Mouse (Mus musculus) C2C12 (cell line): ENCODE data around the gene Socs1. TPM values are rescaled to one million over a fixed set of nuclear protein-coding genes. Genes with fewer than 3 reads are reported as not detected.

Source experiments
- H3K27me3 ChIP-seq: one replicate; pipeline ENCODE4 v1.6.1; 2011; ENCODE audit not compliant: control insufficient read depth, insufficient read depth, insufficient read length
- H3K36me3 ChIP-seq: one replicate; pipeline ENCODE4 v1.6.1; 2011; ENCODE audit not compliant: control insufficient read depth, insufficient read depth
- H3K4me3 ChIP-seq: one replicate; pipeline ENCODE4 v1.5.1; 2011; ENCODE audit warnings: mild to moderate bottlenecking, control low read depth; ENCODE audit not compliant: poor library complexity, insufficient read depth, severe bottlenecking
- H3K79me2 ChIP-seq: one replicate; pipeline ENCODE4 v1.6.1; 2011; ENCODE audit not compliant: control insufficient read depth, insufficient read depth
- H3K79me3 ChIP-seq: one replicate; pipeline ENCODE4 v1.6.1; 2011; ENCODE audit warnings: low read depth, control low read depth
- H3ac ChIP-seq: one replicate; pipeline ENCODE3; 2011; ENCODE audit warnings: low read depth; ENCODE audit not compliant: control insufficient read depth, insufficient read length
- CEBPB ChIP-seq: IDR thresholded peaks from one replicate; pipeline ENCODE4 v1.6.1; 2011; ENCODE audit warnings: low read depth, mild to moderate bottlenecking, control low read depth, moderate library complexity
- CTCF ChIP-seq: IDR thresholded peaks from one replicate; pipeline ENCODE4 v1.5.1; 2011; ENCODE audit not compliant: control insufficient read depth, insufficient read depth, insufficient read length
- FOSL1 ChIP-seq: IDR thresholded peaks from one replicate; pipeline ENCODE4 v1.8.0; 2011; ENCODE audit warnings: mild to moderate bottlenecking, low read length; ENCODE audit not compliant: poor library complexity, insufficient read depth, severe bottlenecking
- MAX ChIP-seq: IDR thresholded peaks from one replicate; pipeline ENCODE4 v1.6.1; 2011; ENCODE audit warnings: mild to moderate bottlenecking, control low read depth
- MYOD1 ChIP-seq: IDR thresholded peaks from one replicate; pipeline ENCODE4 v1.6.1; 2011; ENCODE audit warnings: low read depth; ENCODE audit not compliant: control insufficient read depth, insufficient read length
- MYOG ChIP-seq: IDR thresholded peaks from one replicate; pipeline ENCODE4 v1.6.1; 2011; ENCODE audit not compliant: control insufficient read depth, insufficient read length; ENCODE audit errors: extremely low read depth
- USF1 ChIP-seq: IDR thresholded peaks from one replicate; pipeline ENCODE4 v1.6.1; 2011; ENCODE audit warnings: low read depth, mild to moderate bottlenecking, control low read depth, moderate library complexity
- polyA plus RNA-seq: library from polyadenylated mRNA; unstranded; fragments of >200 nt; fragmentation: generic; extraction: Trizol; gene quantifications from one replicate; pipeline ENCODE4 v1.2.1, GENCODE M21; 2012; ENCODE audit warnings: missing spikeins

Gene Socs1
- polyA plus RNA-seq, 1 experiment = 4.6 TPM

DNA sequence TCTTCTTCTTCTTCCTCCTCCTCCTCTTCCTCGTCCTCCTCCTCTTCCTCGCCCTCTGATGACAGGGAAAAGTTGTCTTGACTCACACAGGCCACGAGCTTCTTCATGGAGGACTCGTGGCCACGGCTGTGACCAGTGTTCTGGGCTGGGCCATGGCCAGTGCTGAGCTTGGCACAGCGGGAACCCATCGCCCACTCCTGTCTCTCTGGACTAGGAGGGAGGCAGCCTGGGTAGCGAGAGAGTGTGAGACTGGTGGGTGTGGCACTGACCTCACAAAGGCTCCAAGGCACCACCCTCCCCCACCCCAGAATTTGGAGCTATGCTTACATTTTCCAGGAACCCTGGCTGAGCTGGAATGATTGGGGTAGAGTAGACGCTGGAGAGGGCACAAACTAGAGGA, 5.4 kb upstream of the Socs1 start, which contains the start of gene Prm3:
Prm3 (minus strand) TSS at position 213 of the 400 bp plus-strand sequence.
- no peak within 1 kb of the TSS for H3ac ChIP-seq
- H3K36me3 ChIP-seq = no peaks in the 10 kb centered on the region
- H3K4me3 ChIP-seq = no peak within 1 kb of the TSS
- no peaks in the 10 kb centered on the region for H3K79me2 ChIP-seq
- no peaks in the 10 kb centered on the region for H3K27me3 ChIP-seq
- no peaks in the 10 kb centered on the region for H3K79me3 ChIP-seq
- TF ChIP-seq USF1 (no peak), CTCF (no peak), FOSL1 (no peak), MYOD1 (no peak)

DNA sequence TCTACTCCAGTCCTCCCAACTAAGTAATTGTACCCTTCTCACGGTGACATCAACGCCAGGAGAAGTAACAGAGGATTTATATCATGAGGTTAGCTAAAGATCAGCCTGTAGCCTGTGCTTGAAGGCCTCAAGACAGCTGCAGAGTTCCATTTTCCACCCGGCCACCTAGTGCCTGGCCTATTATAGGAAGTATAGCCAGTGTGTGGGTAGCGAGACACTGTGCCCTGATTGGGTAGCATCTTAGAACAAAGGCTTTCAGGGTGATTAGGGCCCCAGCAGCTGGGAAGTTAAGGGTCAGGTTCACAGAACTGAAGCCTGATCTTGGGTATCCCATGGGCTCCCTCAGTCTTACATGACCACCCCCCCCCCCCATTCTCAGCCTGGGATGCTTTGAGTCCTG, 3.5 kb upstream of the Socs1 start:
- Histone ChIP-seq H3K79me2 (peaks cover 9% of the 10 kb centered on the region), H3K36me3 (no peaks in the 10 kb centered on the region), H3ac (no peak overlapping the region), H3K27me3 (no peaks in the 10 kb centered on the region), H3K79me3 (peaks cover 5% of the 10 kb centered on the region), H3K4me3 (no peak overlapping the region)
- TF ChIP-seq USF1 (no peak), CTCF (no peak), CEBPB (no peak), FOSL1 (no peak), MAX (no peak), MYOD1 (no peak), MYOG (no peak)

DNA sequence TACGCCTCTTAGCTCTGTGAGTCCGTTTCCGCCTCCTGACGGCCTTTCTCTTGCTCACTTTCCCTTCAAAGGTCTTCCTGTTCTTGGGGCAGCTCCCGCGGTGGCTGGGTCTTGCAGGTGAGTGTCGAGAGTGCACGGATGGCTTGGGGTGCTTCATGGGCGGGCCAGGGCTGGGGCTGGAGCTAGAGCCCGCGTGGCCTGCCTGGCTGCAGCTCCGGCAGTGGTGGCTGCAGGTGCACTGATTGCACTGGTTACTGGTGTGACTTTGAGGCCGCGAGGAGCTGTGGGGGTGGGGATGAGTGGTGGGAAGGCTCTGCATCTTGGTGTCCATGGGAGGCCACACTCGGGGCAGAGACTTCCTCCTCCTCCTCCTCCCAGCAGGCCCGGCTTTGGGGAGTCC, 2.9 kb upstream of the Socs1 start, which contains the start of gene Tnp2:
Tnp2 (minus strand) TSS at position 390 of the 400 bp plus-strand sequence.
- TF ChIP-seq CEBPB (no peak), USF1 (no peak), MYOD1 (no peak), MYOG (no peak), CTCF (no peak), MAX (no peak), FOSL1 (no peak)
- no peaks in the 10 kb centered on the region for H3K36me3 ChIP-seq
- no peaks in the 10 kb centered on the region for H3K27me3 ChIP-seq
- peaks cover 10% of the 10 kb centered on the region for H3K79me3 ChIP-seq
- no peak within 1 kb of the TSS for H3K4me3 ChIP-seq
- no peak within 1 kb of the TSS for H3ac ChIP-seq
- H3K79me2 ChIP-seq = peaks cover 15% of the 10 kb centered on the region

DNA sequence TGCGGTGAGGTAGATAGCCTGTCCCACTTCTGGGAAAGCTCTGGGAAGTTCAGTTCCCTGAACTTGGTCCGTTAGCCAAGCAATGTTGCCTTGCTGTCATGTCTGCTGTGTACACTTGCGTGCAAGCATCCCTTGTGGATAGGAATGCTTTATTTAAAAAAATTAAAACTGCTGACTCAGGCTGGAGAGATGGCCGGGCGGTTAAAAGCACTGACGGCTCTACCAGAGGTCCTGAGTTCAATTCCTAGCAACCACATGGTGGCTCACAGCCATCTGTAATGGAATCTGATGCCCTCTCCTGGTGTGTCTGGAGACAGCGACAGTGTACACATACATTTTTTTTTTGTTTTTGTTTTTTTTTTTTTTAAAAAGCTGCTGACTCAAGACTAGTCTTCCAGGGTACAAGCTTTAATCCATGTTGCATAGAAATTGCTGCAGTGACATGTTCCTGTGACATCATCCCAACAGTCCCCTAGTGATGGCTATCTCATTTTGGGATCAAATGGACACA, 2.3 kb upstream of the Socs1 start:
- H3K79me2 ChIP-seq = peaks cover 22% of the 10 kb centered on the region
- H3K79me3 ChIP-seq = peaks cover 13% of the 10 kb centered on the region
- no peaks in the 10 kb centered on the region for H3K36me3 ChIP-seq
- H3K4me3 ChIP-seq = no peak overlapping the region
- TF ChIP-seq CTCF (no peak), MAX (no peak), USF1 (no peak), MYOG (no peak), MYOD1 (no peak), CEBPB (no peak), FOSL1 (no peak)
- no peak overlapping the region for H3ac ChIP-seq
- no peaks in the 10 kb centered on the region for H3K27me3 ChIP-seq

DNA sequence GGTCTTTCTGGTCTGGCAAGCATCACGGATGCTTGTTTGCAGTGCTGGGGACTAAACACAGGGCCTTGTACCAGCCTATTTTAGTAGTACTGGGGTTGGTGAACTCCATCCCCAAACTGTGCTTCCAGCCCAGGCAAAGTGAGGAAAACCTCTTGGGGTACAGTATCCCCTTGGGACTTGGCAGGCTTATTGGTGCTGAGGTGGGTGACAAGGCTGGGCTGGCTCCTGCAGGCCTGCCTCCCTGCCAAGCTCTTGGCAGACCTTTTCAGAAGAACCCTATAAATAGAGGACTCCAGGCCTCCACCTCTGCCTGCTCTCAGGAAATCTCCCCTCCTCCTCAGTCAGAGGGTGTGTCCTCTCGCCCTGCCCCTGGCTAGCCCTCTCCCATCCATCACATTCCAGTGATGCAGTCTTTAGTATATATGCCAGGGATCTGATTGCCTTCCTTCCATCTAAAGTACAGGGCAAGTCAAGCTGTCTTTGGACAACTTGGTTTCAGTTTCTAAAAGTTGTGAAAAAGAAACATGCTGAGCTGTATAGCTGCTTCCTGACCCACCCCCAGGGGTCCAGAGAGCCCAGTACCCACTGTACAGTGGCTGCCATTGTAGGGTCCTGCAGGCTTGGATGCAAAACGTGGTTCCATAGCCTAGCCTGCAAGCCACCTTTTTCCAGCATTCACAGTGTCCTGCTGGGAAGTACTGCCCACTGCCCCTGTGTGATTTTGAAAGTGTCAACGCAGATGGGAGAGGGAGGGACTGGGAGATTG, 1.6 kb upstream of the Socs1 start:
- no peaks in the 10 kb centered on the region for H3K36me3 ChIP-seq
- H3K79me2 ChIP-seq = peaks cover 25% of the 10 kb centered on the region
- no peak overlapping the region for H3K4me3 ChIP-seq
- peaks cover 13% of the 10 kb centered on the region for H3K79me3 ChIP-seq
- H3ac ChIP-seq = no peak overlapping the region
- TF ChIP-seq MYOD1 (no peak), MAX (no peak), CEBPB (no peak), FOSL1 (no peak), USF1 (no peak), CTCF (no peak), MYOG (no peak)
- no peaks in the 10 kb centered on the region for H3K27me3 ChIP-seq
